Mouse (Mus musculus) heart, adult 18-20 months (tissue): ENCODE data around the gene Prm3. TPM values are rescaled to one million over a fixed set of nuclear protein-coding genes. Genes with fewer than 3 reads are reported as not detected.

Experiments used
- DNase-seq, 2 experiments: peaks; one replicate each; pipeline ENCODE4 v3.0.0; 2021 to 2022; ENCODE audit warnings: mixed read lengths in 1 of 2
- total RNA-seq, 2 experiments: library from RNA; stranded (reverse); gene quantifications; 2 replicates each; pipeline ENCODE4 v1.2.3; 2021

Prm3 gene
- total RNA-seq, 2 experiments from 2014 or later = not detected

GRCm38 (mm10) chr16:10770531-10771325, 20.0 kb downstream of the Prm3 start:
- DNase-seq = no peak

- DNase-seq = peak in 1 of 2 experiments; percentile 24
Measured at GRCm38 (mm10) chr16:10769661-10770060, 21.1 kb downstream of the Prm3 start.

- no peak for DNase-seq
Measured at GRCm38 (mm10) chr16:10768821-10769220, 21.9 kb downstream of the Prm3 start.

- peak; percentile 79 to 89 for DNase-seq
Measured at GRCm38 (mm10) chr16:10767158-10767557, 23.6 kb downstream of the Prm3 start.

- DNase-seq = peak in 1 of 2 experiments; percentile 49
Measured at GRCm38 (mm10) chr16:10764323-10764722, 26.4 kb downstream of the Prm3 start.

- DNase-seq = peak in 1 of 2 experiments; percentile 41
Measured at GRCm38 (mm10) chr16:10763540-10764264, 27.0 kb downstream of the Prm3 start.

- DNase-seq = peak in 1 of 2 experiments; percentile 41
Measured at GRCm38 (mm10) chr16:10762569-10763180, 28.0 kb downstream of the Prm3 start.

- peak in 1 of 2 experiments; percentile 50 for DNase-seq
Measured at GRCm38 (mm10) chr16:10761182-10761581, 29.5 kb downstream of the Prm3 start.

GRCm38 (mm10) chr16:10756168-10756567, 34.5 kb downstream of the Prm3 start:
- DNase-seq = no peak

GRCm38 (mm10) chr16:10754521-10755296, 36.0 kb downstream of the Prm3 start:
- no peak for DNase-seq

- DNase-seq = no peak
Measured at GRCm38 (mm10) chr16:10749824-10750223, 40.9 kb downstream of the Prm3 start.

GRCm38 (mm10) chr16:10749226-10749625, 41.5 kb downstream of the Prm3 start:
- no peak for DNase-seq

GRCm38 (mm10) chr16:10741082-10741481, 49.6 kb downstream of the Prm3 start:
- peak; percentile 51 to 79 for DNase-seq

Other genes starting within 250 kb of the Prm3 start
- 10 to 100 TPM; 29.7 to 33.3 TPM for gene Dexi, start 247.9 kb downstream of the Prm3 start, total RNA-seq
- 10 to 100 TPM; 54.5 to 57.2 TPM for gene Clec16a, start 245.6 kb downstream of the Prm3 start, total RNA-seq
- under 1 TPM; 0.35 to 0.75 TPM for gene Socs1, start 5.4 kb downstream of the Prm3 start, total RNA-seq
- not detected for gene Tnp2, start 2.3 kb downstream of the Prm3 start, total RNA-seq
- gene Prm2, start 5.2 kb upstream of the Prm3 start, total RNA-seq = not detected
- not detected for gene Prm1, start 14.9 kb upstream of the Prm3 start, total RNA-seq
- gene Gm11172, start 22.0 kb upstream of the Prm3 start, total RNA-seq = not detected
- under 1 TPM; 0.27 to 0.33 TPM for gene Rmi2, start 44.1 kb upstream of the Prm3 start, total RNA-seq